8 mouse cellular contexts compared by ENCODE assay signal in the genomic region with DNA sequence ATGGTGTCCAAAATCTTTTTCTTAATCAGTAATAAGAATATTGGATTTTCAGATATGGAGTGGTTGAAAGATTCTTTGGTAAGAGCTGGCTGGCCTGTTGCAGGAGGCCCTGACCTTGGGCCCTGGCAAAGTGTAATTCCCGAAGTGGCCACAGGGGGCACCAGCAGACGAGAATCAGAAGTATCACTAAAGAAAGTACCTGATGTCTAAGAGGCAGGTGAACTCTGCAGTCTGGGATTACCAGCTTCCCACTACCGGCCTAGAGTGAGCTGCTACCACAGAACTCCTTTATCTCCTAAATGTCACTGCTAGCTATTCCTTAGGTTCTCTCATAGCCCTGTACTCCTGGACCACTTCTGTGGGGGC. TPM values are rescaled to one million over a fixed set of nuclear protein-coding genes. Genes with fewer than 3 reads are reported as not detected.
DNase-seq lines count a peak whose midpoint lies in the region; ATAC-seq and TF ChIP-seq lines count a peak whose summit lies in the region.

No protein-coding gene starts in this region.

- TF ChIP-seq POLR2A in bone marrow macrophage, adult 2 months (IDR thresholded peaks at IDR 0.05; ENCODE audit: borderline replicate concordance, low read depth, low read length): no peak

- peak; percentile 48 for DNase-seq in 3134 (ENCODE audit: extremely low read depth, insufficient read length, low spot score)
- peak; percentile 81 for DNase-seq in A20 (ENCODE audit: low read depth, low spot score)
- peak; percentile 85 to 87 for DNase-seq in frontal cortex, postnatal 36 days (ENCODE audit: low spot score in 2 of 2)
- peak; percentile 93 for DNase-seq in kidney, postnatal 10 days
- peak; percentile 92 for DNase-seq in lung, postnatal 10 days
- peak; percentile 91 to 98 for DNase-seq in spleen, postnatal 4 days (ENCODE audit: low spot score in 2 of 2)

- ATAC-seq in megakaryocyte progenitor cell, adult 5-6 weeks (replicated peaks; ENCODE audit: poor library complexity): no peak

- H3K27ac ChIP-seq in bone marrow macrophage, adult 2 months (ENCODE audit: insufficient read depth, low read depth, low read length): no peak overlapping the region

- peak; percentile 65 for TF ChIP-seq CTCF in bone marrow macrophage, adult 2 months (IDR thresholded peaks at IDR 0.05; ENCODE audit: low read depth, low read length)

- H3K4me3 ChIP-seq in bone marrow macrophage, adult 2 months (ENCODE audit: insufficient read depth, low read length): no peak overlapping the region

- H3K4me1 ChIP-seq in bone marrow macrophage, adult 2 months (ENCODE audit: control insufficient read depth, insufficient read depth, low read length): peaks cover 12% of the 10 kb centered on the region

RNA-seq across cellular contexts. Expression of gene Per1, which starts 2.6 kb away (rescaled TPM):
- 24.7 and 35.9 TPM in 2 replicates for polyA plus RNA-seq in bone marrow macrophage, adult 2 months (2012; ENCODE audit: insufficient read depth, insufficient read length, missing spikeins)
- total RNA-seq in megakaryocyte progenitor cell, adult 5-6 weeks (2015): 8.3 and 8.8 TPM in 2 replicates
- 4.0 and 4.8 TPM in 2 replicates for total RNA-seq in megakaryocyte progenitor cell, adult 5-6 weeks (2017)

RNA-seq across cellular contexts. Expression of gene Vamp2, which starts 4.1 kb away (rescaled TPM):
- 76.6 and 79.4 TPM in 2 replicates for polyA plus RNA-seq in bone marrow macrophage, adult 2 months (2012; ENCODE audit: insufficient read depth, insufficient read length, missing spikeins)
- total RNA-seq in megakaryocyte progenitor cell, adult 5-6 weeks (2015): 36.6 and 41.2 TPM in 2 replicates
- total RNA-seq in megakaryocyte progenitor cell, adult 5-6 weeks (2017): 8.2 and 12.8 TPM in 2 replicates

RNA-seq across cellular contexts. Expression of gene Tmem107, which starts 21.8 kb away (rescaled TPM):
- polyA plus RNA-seq in bone marrow macrophage, adult 2 months (2012; ENCODE audit: insufficient read depth, insufficient read length, missing spikeins): 9.8 and 14.6 TPM in 2 replicates
- total RNA-seq in megakaryocyte progenitor cell, adult 5-6 weeks (2015): 18.6 and 23.4 TPM in 2 replicates
- total RNA-seq in megakaryocyte progenitor cell, adult 5-6 weeks (2017): 23.9 and 40.6 TPM in 2 replicates

RNA-seq across cellular contexts. Expression of gene Hes7, which starts 27.8 kb away (rescaled TPM):
- 0.71 and 0.88 TPM in 2 replicates for polyA plus RNA-seq in bone marrow macrophage, adult 2 months (2012; ENCODE audit: insufficient read depth, insufficient read length, missing spikeins)
- not detected in 2 replicates for total RNA-seq in megakaryocyte progenitor cell, adult 5-6 weeks (2015)
- not detected in 2 replicates for total RNA-seq in megakaryocyte progenitor cell, adult 5-6 weeks (2017)

RNA-seq across cellular contexts. Expression of gene 9130213A22Rik, which starts 30.0 kb away (rescaled TPM):
- polyA plus RNA-seq in bone marrow macrophage, adult 2 months (2012; ENCODE audit: insufficient read depth, insufficient read length, missing spikeins): 0.35 TPM in 1 of 2 replicates, not detected in the other
- not detected in 2 replicates for total RNA-seq in megakaryocyte progenitor cell, adult 5-6 weeks (2015)
- not detected in 2 replicates for total RNA-seq in megakaryocyte progenitor cell, adult 5-6 weeks (2017)
